Mouse (Mus musculus) cerebellum, postnatal 14 days (tissue): Measurements from ENCODE around the gene Dgkb.

ENCODE experiments used
- DNase-seq, 2 experiments: peaks; one replicate each; pipeline ENCODE4 v3.0.0; 2021; ENCODE audit warnings: mixed read lengths in 2 of 2

Gene Dgkb

GRCm38 (mm10) chr12:38598096-38598495, 780.6 kb downstream of the Dgkb start:
- no peak for DNase-seq

GRCm38 (mm10) chr12:38600165-38600845, 782.8 kb downstream of the Dgkb start:
- no peak for DNase-seq

- DNase-seq: no peak
Observed at GRCm38 (mm10) chr12:38608104-38608503, 790.6 kb downstream of the Dgkb start.

GRCm38 (mm10) chr12:38668265-38668664, 850.7 kb downstream of the Dgkb start:
- no peak for DNase-seq
